Mouse (Mus musculus): ENCODE measurements around the gene Dnajc2. TPM values are rescaled to one million over a fixed set of nuclear protein-coding genes. Genes with fewer than 3 reads are reported as not detected.

Gene Dnajc2
- total RNA-seq (2021), result 10 to 100 TPM; 19.5 to 20.6 TPM

DNA sequence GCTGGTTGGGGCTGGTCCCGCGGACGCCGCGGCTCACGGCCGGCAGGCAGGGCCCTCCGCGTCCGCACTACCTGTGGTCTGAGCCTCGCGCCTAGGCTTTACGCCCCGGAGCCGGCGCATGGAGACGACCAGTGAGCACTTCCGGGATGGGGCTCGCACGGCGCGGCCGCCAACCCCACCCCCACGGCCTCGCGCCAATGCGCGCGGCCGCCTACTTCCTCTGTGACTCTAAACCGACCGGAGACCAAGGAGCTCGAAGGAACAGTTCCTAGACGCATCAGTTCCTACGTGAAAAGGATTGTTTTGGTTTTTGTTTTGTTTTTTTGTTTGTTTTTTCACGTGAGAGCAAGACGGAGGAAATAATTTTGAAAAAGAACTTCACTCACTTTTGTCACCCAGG, at the start of gene Dnajc2, which contains the start of gene Psmc2:
Dnajc2 (minus strand) TSS at position 199 of the 400 bp plus-strand sequence.
Psmc2 (plus strand) TSS at position 231 of the 400 bp plus-strand sequence.
- intact Hi-C loops (cut with DNase I), result loop anchor here (2.0 kb wide), 1 partner anchor 48 kb away; the partner anchor contains the start of gene Pmpcb
- peak; percentile 84 for DNase-seq (ENCODE audit: low spot score)

GRCm38 (mm10) chr5:21831761-21832160, 46.7 kb upstream of the Dnajc2 start:
- intact Hi-C loops (cut with DNase I), result no loop called here
- no peak for DNase-seq (ENCODE audit: low spot score)

- DNase-seq (ENCODE audit: low spot score), result no peak
- intact Hi-C loops (cut with DNase I), result no loop called here
Measured at GRCm38 (mm10) chr5:21828855-21829254, 43.8 kb upstream of the Dnajc2 start.

GRCm38 (mm10) chr5:21827643-21828042, 42.6 kb upstream of the Dnajc2 start:
- DNase-seq (ENCODE audit: low spot score), result no peak
- intact Hi-C loops (cut with DNase I), result no loop called here

DNA sequence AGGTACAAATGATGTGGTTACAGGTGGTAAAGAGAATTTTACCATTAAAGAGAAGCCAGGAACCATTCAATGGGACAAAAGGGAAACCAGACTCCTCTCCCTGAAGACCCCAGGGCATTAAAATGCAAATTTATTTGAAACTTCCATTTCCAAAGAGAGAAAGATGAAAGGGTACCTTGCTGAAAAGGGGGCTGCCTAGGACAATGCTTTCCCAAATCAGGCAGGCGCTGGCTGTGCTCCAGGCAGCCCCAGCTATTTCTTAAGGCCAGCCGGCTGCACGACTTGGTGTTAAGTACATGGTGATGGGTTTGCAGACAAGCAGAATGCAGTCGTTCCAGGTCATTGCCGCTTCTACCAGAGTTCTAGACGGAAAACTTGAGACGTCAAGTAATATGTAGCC, 41.3 kb upstream of the Dnajc2 start:
- intact Hi-C loops (cut with DNase I), result no loop called here
- DNase-seq (ENCODE audit: low spot score), result no peak

GRCm38 (mm10) chr5:21813994-21814393, 28.9 kb upstream of the Dnajc2 start:
- intact Hi-C loops (cut with DNase I), result no loop called here
- DNase-seq (ENCODE audit: low spot score), result no peak

DNA sequence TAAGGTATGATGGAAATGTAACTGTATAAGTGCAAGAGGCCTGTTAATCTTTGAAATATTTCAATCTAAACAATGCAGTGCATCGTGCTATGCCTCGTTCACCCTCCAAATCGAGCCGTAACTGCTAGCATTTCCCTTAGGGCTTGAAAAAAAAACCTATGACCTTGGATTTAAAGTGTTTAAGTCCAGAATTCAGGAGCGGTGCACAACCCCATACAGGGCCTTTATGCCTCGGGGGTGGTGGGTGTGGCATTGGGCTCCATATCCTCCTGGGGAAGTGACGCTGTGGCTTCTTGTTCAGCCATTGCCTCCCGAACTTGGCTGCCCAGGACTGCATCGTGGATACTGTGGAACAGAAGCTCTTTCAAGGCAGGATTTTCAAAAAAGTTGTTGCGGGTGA, 25.9 kb upstream of the Dnajc2 start:
- intact Hi-C loops (cut with DNase I), result no loop called here

GRCm38 (mm10) chr5:21804837-21805236, 19.8 kb upstream of the Dnajc2 start:
- DNase-seq (ENCODE audit: low spot score), result no peak

More for the DNA sequence above, 25.9 kb upstream of the Dnajc2 start:
- DNase-seq (ENCODE audit: low spot score), result no peak

DNA sequence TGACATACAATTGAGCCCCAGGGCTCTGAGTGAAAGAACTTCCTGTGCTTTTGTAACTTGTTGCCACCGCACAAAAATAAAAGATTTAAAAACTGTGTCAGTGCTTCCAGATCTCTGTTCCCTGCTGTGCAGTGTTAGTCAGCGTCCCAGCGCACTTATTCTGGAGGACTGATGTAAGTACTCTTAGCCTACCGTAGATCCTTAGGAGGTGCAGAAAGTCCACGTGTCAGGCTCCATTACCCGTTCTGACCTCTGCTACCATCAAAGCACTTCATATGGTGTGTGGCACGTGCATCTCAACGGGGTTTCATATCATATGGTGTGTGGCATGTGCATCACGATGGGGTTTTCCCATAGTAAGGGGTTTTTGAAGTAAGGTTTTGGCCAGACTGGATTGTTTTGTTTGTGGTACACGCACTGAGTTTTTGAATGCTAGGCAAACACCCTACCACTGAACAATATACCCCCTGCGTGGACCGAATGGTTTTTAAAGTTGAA, 18.7 kb upstream of the Dnajc2 start:
- DNase-seq (ENCODE audit: low spot score), result no peak
- intact Hi-C loops (cut with DNase I), result no loop called here

More at GRCm38 (mm10) chr5:21804837-21805236, 19.8 kb upstream of the Dnajc2 start:
- intact Hi-C loops (cut with DNase I), result no loop called here

GRCm38 (mm10) chr5:21802907-21803306, 17.9 kb upstream of the Dnajc2 start:
- intact Hi-C loops (cut with DNase I), result no loop called here
- DNase-seq (ENCODE audit: low spot score), result no peak

GRCm38 (mm10) chr5:21792166-21792565, 7.1 kb upstream of the Dnajc2 start:
- no peak for DNase-seq (ENCODE audit: low spot score)
- intact Hi-C loops (cut with DNase I), result no loop called here

DNA sequence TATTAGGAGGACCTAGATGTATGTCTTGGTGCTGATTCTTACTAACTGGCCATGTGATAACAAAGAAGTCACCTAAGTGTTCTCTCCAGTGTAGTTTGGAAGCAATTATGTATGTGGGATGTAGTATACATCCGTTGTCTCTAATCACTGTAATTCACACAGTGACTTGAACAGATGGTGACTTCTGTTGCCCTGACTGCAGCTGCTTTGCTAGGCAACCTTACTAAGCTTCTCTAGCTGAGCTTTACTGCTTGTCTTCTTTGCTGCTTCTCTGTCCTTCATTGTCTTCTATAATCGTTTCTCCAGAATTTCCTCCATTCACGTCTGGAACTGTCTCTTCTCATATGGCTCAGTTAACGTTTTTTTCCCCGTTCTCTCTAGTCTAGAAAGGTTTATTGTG, 4.0 kb upstream of the Dnajc2 start:
- intact Hi-C loops (cut with DNase I), result no loop called here
- no peak for DNase-seq (ENCODE audit: low spot score)

- DNase-seq (ENCODE audit: low spot score), result no peak
- intact Hi-C loops (cut with DNase I), result no loop called here
Measured at GRCm38 (mm10) chr5:21787186-21788105, 2.4 kb upstream of the Dnajc2 start.

DNA sequence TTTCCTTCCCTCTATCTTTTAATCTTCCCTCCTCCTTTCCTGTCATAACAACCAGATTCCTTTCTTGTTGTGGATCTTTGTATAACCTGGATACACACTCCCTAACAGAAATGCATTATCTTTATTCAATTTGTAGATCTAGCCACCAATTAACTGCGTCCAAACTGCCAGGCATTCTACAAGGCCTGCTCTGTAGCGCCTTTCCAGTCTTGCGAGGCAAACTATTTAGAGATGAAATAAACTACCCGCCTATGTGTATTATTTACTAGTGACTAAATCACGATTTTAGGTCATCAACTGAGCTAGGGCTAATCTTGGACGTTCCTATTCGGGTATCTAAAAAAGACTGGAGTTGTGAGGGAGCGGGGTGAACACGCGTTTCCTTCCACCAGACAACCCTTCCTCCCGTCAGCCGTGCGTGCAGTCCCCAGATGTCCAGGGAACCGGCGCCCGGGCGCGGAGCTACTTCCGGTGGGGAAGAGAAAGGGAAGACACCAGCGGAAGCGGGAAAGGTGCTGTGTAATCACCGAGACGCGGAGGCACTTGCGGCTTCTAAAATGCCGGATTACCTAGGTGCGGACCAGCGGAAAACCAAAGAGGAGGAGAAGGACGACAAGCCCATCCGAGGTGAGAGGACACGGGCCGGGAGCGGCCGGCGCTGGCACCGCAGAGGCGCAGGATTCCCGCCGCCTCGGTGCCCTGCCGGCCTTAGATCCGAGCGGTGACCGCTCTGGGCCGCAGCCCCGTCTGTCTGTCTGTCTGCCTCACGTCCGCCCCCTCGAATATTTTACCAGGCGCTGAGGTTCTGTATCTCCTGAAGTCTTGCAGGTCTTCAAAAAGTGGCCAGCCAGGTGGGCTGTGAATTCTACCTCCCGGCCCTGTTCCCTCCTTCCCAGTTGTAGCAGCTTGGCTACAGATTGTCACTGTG, 1.5 kb upstream of the Dnajc2 start:
- intact Hi-C loops (cut with DNase I), result no loop called here
- peak; percentile 79 for DNase-seq (ENCODE audit: low spot score)

GRCm38 (mm10) chr5:21785776-21786175, 725 bp upstream of the Dnajc2 start:
- intact Hi-C loops (cut with DNase I), result loop anchor here (2.0 kb wide), 1 partner anchor 49 kb away; the partner anchor contains the start of gene Pmpcb
- no peak for DNase-seq (ENCODE audit: low spot score)

GRCm38 (mm10) chr5:21784161-21785052, 644 bp downstream of the Dnajc2 start:
- peak; percentile 3 for DNase-seq (ENCODE audit: low spot score)

GRCm38 (mm10) chr5:21776491-21776890, 8.6 kb downstream of the Dnajc2 start:
- intact Hi-C loops (cut with DNase I), result no loop called here
- DNase-seq (ENCODE audit: low spot score), result no peak

More at GRCm38 (mm10) chr5:21784161-21785052, 644 bp downstream of the Dnajc2 start:
- intact Hi-C loops (cut with DNase I), result loop anchor here (2.0 kb wide), 1 partner anchor 48 kb away; the partner anchor contains the start of gene Pmpcb

- intact Hi-C loops (cut with DNase I), result no loop called here
- no peak for DNase-seq (ENCODE audit: low spot score)
Measured at GRCm38 (mm10) chr5:21769841-21770240, 15.2 kb downstream of the Dnajc2 start.

DNA sequence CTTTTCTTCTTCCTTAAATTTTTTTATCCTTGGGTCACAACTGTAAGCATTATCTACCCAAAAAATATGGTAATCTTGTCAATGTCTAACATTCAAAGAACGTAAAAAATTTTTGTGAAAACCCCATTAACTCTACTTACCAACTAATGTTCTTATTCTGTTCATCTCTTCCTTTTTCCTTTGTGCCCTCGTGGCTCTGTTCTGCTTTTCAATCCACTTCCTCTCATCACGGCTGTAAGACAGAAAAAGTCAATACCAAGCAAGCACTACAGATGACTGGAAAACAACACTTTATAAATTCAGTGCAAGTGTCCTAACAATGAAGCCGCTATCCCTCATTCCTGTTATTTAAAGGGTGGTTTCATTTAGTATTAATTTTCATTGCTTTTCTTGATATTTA, 16.5 kb downstream of the Dnajc2 start:
- intact Hi-C loops (cut with DNase I), result no loop called here
- no peak for DNase-seq (ENCODE audit: low spot score)

All from heart, postnatal 25 days (tissue).